Mouse (Mus musculus) C2C12 (cell line): ENCODE measurements at regions not wholly inside any gene's neighbourhood (a gene's known extent, or its start where the extent isn't known, plus 50 kb on each side); places are given as distances from the start of the nearest gene placed in this dataset.

Experiments used
- CEBPB ChIP-seq: IDR thresholded peaks from one replicate; pipeline ENCODE4 v1.6.1; 2011; ENCODE audit warnings: low read depth, mild to moderate bottlenecking, control low read depth, moderate library complexity
- CTCF ChIP-seq: IDR thresholded peaks from one replicate; pipeline ENCODE4 v1.5.1; 2011; ENCODE audit not compliant: control insufficient read depth, insufficient read depth, insufficient read length
- FOSL1 ChIP-seq: IDR thresholded peaks from one replicate; pipeline ENCODE4 v1.8.0; 2011; ENCODE audit warnings: mild to moderate bottlenecking, low read length; ENCODE audit not compliant: poor library complexity, insufficient read depth, severe bottlenecking
- MAX ChIP-seq: IDR thresholded peaks from one replicate; pipeline ENCODE4 v1.6.1; 2011; ENCODE audit warnings: mild to moderate bottlenecking, control low read depth
- MYOD1 ChIP-seq: IDR thresholded peaks from one replicate; pipeline ENCODE4 v1.6.1; 2011; ENCODE audit warnings: low read depth; ENCODE audit not compliant: control insufficient read depth, insufficient read length
- MYOG ChIP-seq: IDR thresholded peaks from one replicate; pipeline ENCODE4 v1.6.1; 2011; ENCODE audit not compliant: control insufficient read depth, insufficient read length; ENCODE audit errors: extremely low read depth
- USF1 ChIP-seq: IDR thresholded peaks from one replicate; pipeline ENCODE4 v1.6.1; 2011; ENCODE audit warnings: low read depth, mild to moderate bottlenecking, control low read depth, moderate library complexity

DNA sequence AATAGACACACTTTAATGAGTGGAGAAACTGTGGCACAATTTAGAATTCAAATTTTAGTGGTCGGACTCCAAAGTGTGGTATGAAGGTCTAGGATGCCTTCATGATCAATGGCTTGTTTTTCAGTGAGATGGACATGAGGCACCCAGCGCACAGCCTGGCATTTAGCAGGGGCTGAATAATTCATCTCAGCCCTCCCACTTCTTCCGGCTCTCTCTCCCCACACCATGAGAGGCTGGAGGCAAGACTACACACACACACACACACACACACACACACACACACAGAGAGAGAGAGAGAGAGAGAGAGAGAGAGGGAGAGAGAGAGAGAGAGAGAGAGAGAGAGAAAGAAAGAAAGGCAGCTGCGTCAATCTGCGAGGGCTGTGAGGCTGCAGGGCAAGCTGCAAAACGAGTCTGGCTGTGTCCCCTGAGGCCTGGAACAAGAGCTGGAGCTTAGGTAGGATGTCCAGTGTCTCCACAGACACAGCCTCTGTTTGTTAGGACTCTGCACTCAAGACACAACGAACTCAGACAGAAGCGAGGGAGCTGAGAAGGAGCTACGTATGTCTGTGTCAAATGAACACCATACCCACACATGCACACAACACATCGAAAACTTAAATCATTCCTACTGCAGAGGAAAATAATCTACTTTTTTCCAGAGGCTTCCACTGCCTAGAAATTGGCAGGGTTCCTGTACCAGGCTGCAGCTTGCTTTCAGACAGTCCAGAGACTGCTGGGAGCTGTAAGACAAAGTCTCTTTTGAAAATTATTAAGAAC lies 295.8 kb downstream of the Gm11361 start:
- TF ChIP-seq CTCF (no peak), CEBPB (no peak), MAX (no peak), FOSL1 (no peak), MYOG (no peak), USF1 (no peak), MYOD1 (no peak)
